Mouse (Mus musculus): ENCODE data around the gene Agbl1. TPM values are rescaled to one million over a fixed set of nuclear protein-coding genes. Genes with fewer than 3 reads are reported as not detected.

The Agbl1 gene
- polyA plus RNA-seq, 1 experiment from 2014 or later = 0.08 TPM

- no peaks in the 10 kb centered on the region for H3K36me3 ChIP-seq
- H3K9ac ChIP-seq = no peak overlapping the region
- H3K27me3 ChIP-seq = no peaks in the 10 kb centered on the region
- no peak overlapping the region for H3K27ac ChIP-seq
- H3K4me3 ChIP-seq = no peak overlapping the region
- no peak overlapping the region for H3K4me2 ChIP-seq (replicated peaks)
- H3K9me3 ChIP-seq = no peaks in the 10 kb centered on the region
- H3K4me1 ChIP-seq = no peaks in the 10 kb centered on the region
- WGBS = 79% methylated on average over 3 of the region's 3 CpGs
- no peak for ATAC-seq (ENCODE audit: insufficient number of reproducible peaks, insufficient read depth, low FRiP score, low TSS enrichment)
These were observed 57.8 kb downstream of the Agbl1 start for GRCm38 (mm10) chr7:76287531-76287930.

- Histone ChIP-seq H3K4me2 (replicated peaks) (no peak overlapping the region), H3K36me3 (no peaks in the 10 kb centered on the region), H3K4me3 (no peak overlapping the region), H3K9ac (no peak overlapping the region), H3K9me3 (no peaks in the 10 kb centered on the region), H3K27me3 (no peaks in the 10 kb centered on the region), H3K27ac (no peak overlapping the region), H3K4me1 (no peaks in the 10 kb centered on the region)
- 75% methylated on average over 4 of the region's 4 CpGs for WGBS
- no peak for ATAC-seq (ENCODE audit: insufficient number of reproducible peaks, insufficient read depth, low FRiP score, low TSS enrichment)
These were observed 92.3 kb downstream of the Agbl1 start for GRCm38 (mm10) chr7:76321866-76322553.

DNA sequence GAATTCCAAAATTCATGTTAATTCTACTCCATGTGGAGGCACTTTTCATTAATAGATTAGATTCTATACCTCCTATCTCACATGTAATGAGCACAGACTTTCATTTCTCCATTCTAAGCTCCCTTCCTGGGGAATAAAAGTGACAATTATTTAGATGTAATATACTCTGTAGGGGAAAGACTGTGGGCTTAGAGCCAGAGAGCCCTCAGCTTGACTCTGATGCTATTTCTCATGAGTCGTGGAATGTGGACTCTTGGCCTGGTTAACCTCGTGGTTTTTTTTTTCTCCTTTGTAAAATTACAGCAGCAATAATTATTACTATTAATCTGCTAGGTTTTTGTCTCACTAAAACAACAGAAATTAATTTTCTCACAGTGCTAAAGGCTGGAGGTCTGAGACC, 96.4 kb downstream of the Agbl1 start:
- WGBS = 76% methylated on average over 2 of the region's 2 CpGs

GRCm38 (mm10) chr7:76339308-76339707, 109.6 kb downstream of the Agbl1 start:
- no peaks in the 10 kb centered on the region for H3K4me1 ChIP-seq
- WGBS = 89% methylated on average over 4 of the region's 4 CpGs
- H3K4me2 ChIP-seq (replicated peaks) = no peak overlapping the region
- H3K27ac ChIP-seq = no peak overlapping the region
- no peak for ATAC-seq (ENCODE audit: insufficient number of reproducible peaks, insufficient read depth, low FRiP score, low TSS enrichment)
- H3K9ac ChIP-seq = no peak overlapping the region
- no peaks in the 10 kb centered on the region for H3K9me3 ChIP-seq
- no peak overlapping the region for H3K4me3 ChIP-seq
- H3K27me3 ChIP-seq = no peaks in the 10 kb centered on the region
- H3K36me3 ChIP-seq = no peaks in the 10 kb centered on the region

More for the DNA sequence above, 96.4 kb downstream of the Agbl1 start:
- no peaks in the 10 kb centered on the region for H3K27me3 ChIP-seq
- ATAC-seq (ENCODE audit: insufficient number of reproducible peaks, insufficient read depth, low FRiP score, low TSS enrichment) = no peak
- H3K9me3 ChIP-seq = no peaks in the 10 kb centered on the region
- H3K4me3 ChIP-seq = no peak overlapping the region
- no peaks in the 10 kb centered on the region for H3K36me3 ChIP-seq
- no peak overlapping the region for H3K9ac ChIP-seq
- H3K27ac ChIP-seq = no peak overlapping the region
- no peaks in the 10 kb centered on the region for H3K4me1 ChIP-seq
- no peak overlapping the region for H3K4me2 ChIP-seq (replicated peaks)

DNA sequence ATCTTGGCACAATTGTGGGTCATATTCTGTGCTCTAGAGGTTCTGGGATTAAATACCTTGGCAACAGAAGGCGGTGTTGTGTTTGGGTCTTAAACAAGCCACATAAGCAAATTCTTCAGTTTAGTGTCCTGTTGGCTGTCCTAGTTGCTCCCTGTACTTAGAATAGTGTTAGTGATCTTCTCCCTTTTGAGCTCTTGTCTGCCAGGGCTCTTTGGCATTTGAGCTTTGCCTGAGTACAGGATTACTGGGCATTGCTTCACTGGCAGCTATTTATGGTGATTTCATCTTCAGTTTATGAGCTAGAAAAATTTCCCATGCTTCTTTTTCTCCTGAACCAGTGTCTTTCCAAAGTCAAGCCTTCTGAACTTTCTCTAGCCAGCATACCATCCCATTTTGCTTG, 111.9 kb downstream of the Agbl1 start:
- ATAC-seq (ENCODE audit: insufficient number of reproducible peaks, insufficient read depth, low FRiP score, low TSS enrichment) = no peak
- Histone ChIP-seq H3K36me3 (no peaks in the 10 kb centered on the region), H3K4me2 (replicated peaks) (no peak overlapping the region), H3K4me3 (no peak overlapping the region), H3K27me3 (no peaks in the 10 kb centered on the region), H3K27ac (no peak overlapping the region), H3K4me1 (no peaks in the 10 kb centered on the region), H3K9ac (no peak overlapping the region), H3K9me3 (no peaks in the 10 kb centered on the region)
- 93% methylated on average over 1 of the region's 1 CpGs for WGBS

- Histone ChIP-seq H3K9ac (no peak overlapping the region), H3K36me3 (no peaks in the 10 kb centered on the region), H3K9me3 (no peaks in the 10 kb centered on the region), H3K4me1 (no peaks in the 10 kb centered on the region), H3K4me2 (replicated peaks) (no peak overlapping the region), H3K4me3 (no peak overlapping the region), H3K27me3 (no peaks in the 10 kb centered on the region), H3K27ac (no peak overlapping the region)
- no peak for ATAC-seq (ENCODE audit: insufficient number of reproducible peaks, insufficient read depth, low FRiP score, low TSS enrichment)
- WGBS = 55% methylated on average over 10 of the region's 10 CpGs
These were observed 123.8 kb downstream of the Agbl1 start for GRCm38 (mm10) chr7:76353469-76353868.

- Histone ChIP-seq H3K27ac (no peak overlapping the region), H3K9ac (no peak overlapping the region), H3K36me3 (no peaks in the 10 kb centered on the region), H3K4me1 (no peaks in the 10 kb centered on the region), H3K4me2 (replicated peaks) (no peak overlapping the region), H3K27me3 (no peaks in the 10 kb centered on the region), H3K9me3 (no peaks in the 10 kb centered on the region), H3K4me3 (no peak overlapping the region)
- no peak for ATAC-seq (ENCODE audit: insufficient number of reproducible peaks, insufficient read depth, low FRiP score, low TSS enrichment)
- WGBS = 39% methylated on average over 3 of the region's 3 CpGs
These were observed 124.8 kb downstream of the Agbl1 start for GRCm38 (mm10) chr7:76354510-76354909.

- H3K27me3 ChIP-seq = no peaks in the 10 kb centered on the region
- H3K9ac ChIP-seq = no peak overlapping the region
- no peaks in the 10 kb centered on the region for H3K9me3 ChIP-seq
- H3K4me3 ChIP-seq = no peak overlapping the region
- no peaks in the 10 kb centered on the region for H3K36me3 ChIP-seq
- 79% methylated on average over 4 of the region's 4 CpGs for WGBS
- H3K4me2 ChIP-seq (replicated peaks) = no peak overlapping the region
- no peak overlapping the region for H3K27ac ChIP-seq
- H3K4me1 ChIP-seq = no peaks in the 10 kb centered on the region
- ATAC-seq (ENCODE audit: insufficient number of reproducible peaks, insufficient read depth, low FRiP score, low TSS enrichment) = no peak
These were observed 141.6 kb downstream of the Agbl1 start for GRCm38 (mm10) chr7:76371269-76371668.

DNA sequence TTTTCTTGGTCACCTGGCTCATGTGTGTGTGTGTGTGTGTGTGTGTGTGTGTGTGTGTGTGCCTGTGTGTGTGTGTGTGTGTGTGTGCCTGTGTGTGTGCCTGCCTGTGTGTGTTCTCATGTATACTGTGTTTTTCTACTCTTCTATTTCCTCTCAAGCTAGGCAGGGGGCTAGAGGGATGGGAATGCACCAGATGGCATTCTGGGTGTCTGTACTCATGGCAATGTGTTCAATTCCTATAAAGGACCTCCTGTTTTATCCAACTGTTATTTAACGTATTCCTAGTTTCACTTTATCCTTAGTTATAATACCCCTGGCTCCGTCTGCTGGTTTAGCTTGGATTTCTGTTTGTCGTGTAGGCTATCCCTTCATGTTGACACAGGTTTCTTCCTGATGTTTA, 149.8 kb downstream of the Agbl1 start:
- H3K4me1 ChIP-seq = no peaks in the 10 kb centered on the region
- ATAC-seq (ENCODE audit: insufficient number of reproducible peaks, insufficient read depth, low FRiP score, low TSS enrichment) = no peak
- no peak overlapping the region for H3K4me2 ChIP-seq (replicated peaks)
- H3K27ac ChIP-seq = no peak overlapping the region
- 89% methylated on average over 3 of the region's 3 CpGs for WGBS
- H3K36me3 ChIP-seq = no peaks in the 10 kb centered on the region
- no peaks in the 10 kb centered on the region for H3K27me3 ChIP-seq
- H3K4me3 ChIP-seq = no peak overlapping the region
- no peak overlapping the region for H3K9ac ChIP-seq
- no peaks in the 10 kb centered on the region for H3K9me3 ChIP-seq

- no peak for ATAC-seq (ENCODE audit: insufficient number of reproducible peaks, insufficient read depth, low FRiP score, low TSS enrichment)
- H3K27ac ChIP-seq = no peak overlapping the region
- 84% methylated on average over 2 of the region's 2 CpGs for WGBS
These were observed 152.3 kb downstream of the Agbl1 start for GRCm38 (mm10) chr7:76381986-76382385.

GRCm38 (mm10) chr7:76389240-76389639, 159.6 kb downstream of the Agbl1 start:
- ATAC-seq (ENCODE audit: insufficient number of reproducible peaks, insufficient read depth, low FRiP score, low TSS enrichment) = no peak

More at GRCm38 (mm10) chr7:76381986-76382385, 152.3 kb downstream of the Agbl1 start:
- no peak overlapping the region for H3K4me2 ChIP-seq (replicated peaks)
- H3K27me3 ChIP-seq = no peaks in the 10 kb centered on the region
- no peak overlapping the region for H3K4me3 ChIP-seq
- no peaks in the 10 kb centered on the region for H3K36me3 ChIP-seq
- no peaks in the 10 kb centered on the region for H3K4me1 ChIP-seq
- no peaks in the 10 kb centered on the region for H3K9me3 ChIP-seq
- H3K9ac ChIP-seq = no peak overlapping the region

GRCm38 (mm10) chr7:76392296-76392940, 162.7 kb downstream of the Agbl1 start:
- H3K36me3 ChIP-seq = no peaks in the 10 kb centered on the region
- no peak overlapping the region; the same call in 1 of the 2 replicates for H3K9ac ChIP-seq
- H3K4me3 ChIP-seq = 0 out of 2 replicates have a peak overlapping the region, but pooled peaks have one; percentile 14
- H3K27ac ChIP-seq = no peak overlapping the region
- 20% methylated on average over 15 of the region's 15 CpGs for WGBS
- H3K9me3 ChIP-seq = no peaks in the 10 kb centered on the region
- no peak for ATAC-seq (ENCODE audit: insufficient number of reproducible peaks, insufficient read depth, low FRiP score, low TSS enrichment)
- H3K4me2 ChIP-seq (replicated peaks) = peak overlapping the region; percentile 46
- H3K4me1 ChIP-seq = no peaks in the 10 kb centered on the region
- no peaks in the 10 kb centered on the region for H3K27me3 ChIP-seq

More at GRCm38 (mm10) chr7:76389240-76389639, 159.6 kb downstream of the Agbl1 start:
- 76% methylated on average over 5 of the region's 5 CpGs for WGBS
- no peaks in the 10 kb centered on the region for H3K4me1 ChIP-seq
- no peak overlapping the region for H3K4me3 ChIP-seq
- H3K4me2 ChIP-seq (replicated peaks) = no peak overlapping the region
- no peaks in the 10 kb centered on the region for H3K27me3 ChIP-seq
- no peak overlapping the region for H3K27ac ChIP-seq
- no peaks in the 10 kb centered on the region for H3K36me3 ChIP-seq
- H3K9me3 ChIP-seq = no peaks in the 10 kb centered on the region
- no peak overlapping the region for H3K9ac ChIP-seq

Measured in embryonic facial prominence, embryonic 12.5 days (tissue).